Mouse (Mus musculus) liver, embryonic 12.5 days (tissue): ENCODE data around the gene Mapk8ip3. TPM values are rescaled to one million over a fixed set of nuclear protein-coding genes. Genes with fewer than 3 reads are reported as not detected.
"Not testable (repeated sequence)": the region's sequence is repeated elsewhere in the genome, so short reads cannot be mapped to it uniquely, and the experiment has no call there.

ENCODE experiments used
- ATAC-seq: fragments of 200-750 bp; cut with Nextera tagmentation; 2 replicates; pipeline ENCODE4 v1.8.0; 2017; ENCODE audit warnings: moderate number of reproducible peaks, mild to moderate bottlenecking, moderate library complexity
- H3K27ac ChIP-seq: fragments of 300-500 bp; sonication (generic); 2 replicates; pipeline ENCODE4 v1.5.1; 2016; ENCODE audit warnings: mild to moderate bottlenecking
- H3K27me3 ChIP-seq: fragments of 300-500 bp; sonication (generic); replicated peaks from 2 replicates; pipeline ENCODE4 v1.6.1; 2016; ENCODE audit warnings: mild to moderate bottlenecking, moderate library complexity
- H3K36me3 ChIP-seq: fragments of 300-500 bp; sonication (generic); 2 replicates; pipeline ENCODE4 v1.6.1; 2016; ENCODE audit warnings: mild to moderate bottlenecking, moderate library complexity
- H3K4me1 ChIP-seq: fragments of 300-500 bp; sonication (generic); 2 replicates; pipeline ENCODE4 v1.6.1; 2016
- H3K4me2 ChIP-seq: fragments of 300-500 bp; sonication (generic); 2 replicates; pipeline ENCODE4 v1.6.1; 2016; ENCODE audit warnings: mild to moderate bottlenecking, moderate library complexity
- H3K4me3 ChIP-seq: fragments of 300-500 bp; sonication (generic); 2 replicates; pipeline ENCODE4 v1.5.1; 2016; ENCODE audit warnings: mild to moderate bottlenecking, moderate library complexity
- H3K9ac ChIP-seq: fragments of 300-500 bp; sonication (generic); 2 replicates; pipeline ENCODE4 v1.6.1; 2016; ENCODE audit warnings: mild to moderate bottlenecking, moderate library complexity
- H3K9me3 ChIP-seq: fragments of 300-500 bp; sonication (generic); replicated peaks from 2 replicates; pipeline ENCODE4 v1.6.1; 2016; ENCODE audit warnings: mild to moderate bottlenecking, moderate library complexity
- WGBS: fragments of 180-500 bp; shearing (Covaris S2); methylation state at CpG from one replicate; pipeline ENCODE4 v1.1.7; 2016; ENCODE audit not compliant: insufficient replicate concordance; 5-methylcytosine and 5-hydroxymethylcytosine counted together
- polyA plus RNA-seq: library from polyadenylated mRNA; unstranded; fragments of >200 nt; fragmentation: Nextera tagmentation; extraction: Ambion mirVana; gene quantifications from 2 replicates; pipeline ENCODE4 v1.2.1, GENCODE M21; 2016

The Mapk8ip3 gene
- 15.6 and 15.8 TPM in 2 replicates for polyA plus RNA-seq

GRCm38 (mm10) chr17:24936259-24937237 lies at the start of gene Mapk8ip3:
Gene Mapk8ip3 (minus strand): TSS chr17:24936977.
- peaks cover 46% of the 10 kb centered on the region for H3K4me1 ChIP-seq
- ATAC-seq = peak; percentile 97
- no peaks in the 10 kb centered on the region for H3K27me3 ChIP-seq
- peak within 1 kb of the TSS; percentile 82 for H3K9ac ChIP-seq
- H3K9me3 ChIP-seq = no peaks in the 10 kb centered on the region
- under 1% methylated on average over 78 of the region's 78 CpGs for WGBS
- peak within 1 kb of the TSS; percentile 84 for H3K27ac ChIP-seq
- peak within 1 kb of the TSS; percentile 85 for H3K4me2 ChIP-seq
- H3K4me3 ChIP-seq = peak within 1 kb of the TSS; percentile 77
- peaks cover 35% of the 10 kb centered on the region for H3K36me3 ChIP-seq

- peaks cover 56% of the 10 kb centered on the region for H3K36me3 ChIP-seq
- peak overlapping the region; percentile 92 for H3K4me2 ChIP-seq
- H3K4me1 ChIP-seq = peaks cover 38% of the 10 kb centered on the region
- WGBS = 12% methylated on average over 21 of the region's 21 CpGs
- peak; percentile 28 for ATAC-seq
- no peaks in the 10 kb centered on the region for H3K27me3 ChIP-seq
- peak overlapping the region; percentile 49 for H3K9ac ChIP-seq
- H3K9me3 ChIP-seq = no peaks in the 10 kb centered on the region
- 0 out of 2 replicates have a peak overlapping the region, but pooled peaks have one; percentile 15 for H3K27ac ChIP-seq
- H3K4me3 ChIP-seq = peak overlapping the region; percentile 85
Observed at GRCm38 (mm10) chr17:24960852-24961715, 24.3 kb upstream of the Mapk8ip3 start.

- peaks cover 56% of the 10 kb centered on the region for H3K36me3 ChIP-seq
- peak; percentile 100 for ATAC-seq
- H3K9ac ChIP-seq = peak within 1 kb of the TSS; percentile 94
- WGBS = under 1% methylated on average over 58 of the region's 59 CpGs
- peak within 1 kb of the TSS; percentile 87 for H3K27ac ChIP-seq
- H3K4me3 ChIP-seq = peak within 1 kb of the TSS; percentile 85
- H3K27me3 ChIP-seq = no peaks in the 10 kb centered on the region
- peak within 1 kb of the TSS; percentile 92 for H3K4me2 ChIP-seq
- no peaks in the 10 kb centered on the region for H3K9me3 ChIP-seq
- H3K4me1 ChIP-seq = peaks cover 43% of the 10 kb centered on the region
Observed at GRCm38 (mm10) chr17:24960135-24960851, 23.5 kb upstream of the Mapk8ip3 start, which contains the start of gene Jpt2. Gene Jpt2 (minus strand): TSS chr17:24960689.

GRCm38 (mm10) chr17:24959371-24959770 lies 22.6 kb upstream of the Mapk8ip3 start:
- ATAC-seq = no peak
- no peaks in the 10 kb centered on the region for H3K27me3 ChIP-seq
- no peaks in the 10 kb centered on the region for H3K9me3 ChIP-seq
- peaks cover 52% of the 10 kb centered on the region for H3K4me1 ChIP-seq
- H3K9ac ChIP-seq = peak overlapping the region; percentile 94
- WGBS = 56% methylated on average over 8 of the region's 8 CpGs
- peak overlapping the region; percentile 92 for H3K4me2 ChIP-seq
- H3K4me3 ChIP-seq = peak overlapping the region; percentile 85
- H3K27ac ChIP-seq = peak overlapping the region; percentile 87; the same call in 1 of the 2 replicates
- H3K36me3 ChIP-seq = peaks cover 56% of the 10 kb centered on the region

- Histone ChIP-seq H3K27ac (peak overlapping the region; percentile 42; the same call in 1 of the 2 replicates), H3K4me3 (no peak overlapping the region), H3K9ac (no peak overlapping the region), H3K9me3 (no peaks in the 10 kb centered on the region), H3K4me2 (no peak overlapping the region), H3K36me3 (peaks cover 89% of the 10 kb centered on the region), H3K27me3 (no peaks in the 10 kb centered on the region), H3K4me1 (peaks cover 57% of the 10 kb centered on the region)
- no peak for ATAC-seq
- 91% methylated on average over 2 of the region's 2 CpGs for WGBS
Observed at GRCm38 (mm10) chr17:24953291-24953690, 16.5 kb upstream of the Mapk8ip3 start.

- Histone ChIP-seq H3K36me3 (peaks cover 99% of the 10 kb centered on the region), H3K4me2 (no peak overlapping the region), H3K27ac (0 out of 2 replicates have a peak overlapping the region, but pooled peaks have one; percentile 46), H3K27me3 (no peaks in the 10 kb centered on the region), H3K4me3 (no peak overlapping the region), H3K9me3 (no peaks in the 10 kb centered on the region), H3K9ac (no peak overlapping the region), H3K4me1 (peaks cover 51% of the 10 kb centered on the region)
- ATAC-seq = peak; percentile 66; the same call in 1 of the 2 replicates
- WGBS = 72% methylated on average over 2 of the region's 2 CpGs
Observed at GRCm38 (mm10) chr17:24950671-24951070, 13.9 kb upstream of the Mapk8ip3 start.

GRCm38 (mm10) chr17:24948204-24948603 lies 11.4 kb upstream of the Mapk8ip3 start:
- WGBS = 90% methylated on average over 5 of the region's 5 CpGs
- H3K9me3 ChIP-seq = no peaks in the 10 kb centered on the region
- H3K27me3 ChIP-seq = no peaks in the 10 kb centered on the region
- no peak overlapping the region for H3K4me3 ChIP-seq
- H3K4me1 ChIP-seq = peaks cover 32% of the 10 kb centered on the region
- ATAC-seq = no peak
- no peak overlapping the region for H3K4me2 ChIP-seq
- H3K9ac ChIP-seq = no peak overlapping the region
- H3K27ac ChIP-seq = no peak overlapping the region
- peaks cover 99% of the 10 kb centered on the region for H3K36me3 ChIP-seq

- H3K36me3 ChIP-seq = peaks cover 72% of the 10 kb centered on the region
- not testable (repeated sequence) for H3K4me1 ChIP-seq, H3K27me3 ChIP-seq, H3K4me3 ChIP-seq, H3K4me2 ChIP-seq, H3K9ac ChIP-seq, H3K27ac ChIP-seq, ATAC-seq, H3K9me3 ChIP-seq
- 87% methylated on average over 1 of the region's 1 CpGs for WGBS
Observed at GRCm38 (mm10) chr17:24943589-24943988, 6.8 kb upstream of the Mapk8ip3 start.

- no peak overlapping the region for H3K9ac ChIP-seq
- H3K27ac ChIP-seq = no peak overlapping the region
- H3K4me3 ChIP-seq = no peak overlapping the region
- H3K27me3 ChIP-seq = no peaks in the 10 kb centered on the region
- H3K9me3 ChIP-seq = no peaks in the 10 kb centered on the region
- no peak for ATAC-seq
- peaks cover 67% of the 10 kb centered on the region for H3K36me3 ChIP-seq
- no peaks in the 10 kb centered on the region for H3K4me1 ChIP-seq
- no peak overlapping the region for H3K4me2 ChIP-seq
- 81% methylated on average over 7 of the region's 7 CpGs for WGBS
Observed at GRCm38 (mm10) chr17:24943036-24943435, 6.3 kb upstream of the Mapk8ip3 start.

- peaks cover 61% of the 10 kb centered on the region for H3K36me3 ChIP-seq
- not testable (repeated sequence) for H3K27ac ChIP-seq, H3K9me3 ChIP-seq, H3K9ac ChIP-seq, H3K4me2 ChIP-seq, H3K4me1 ChIP-seq, H3K27me3 ChIP-seq, H3K4me3 ChIP-seq
- peak; percentile 59; the same call in 1 of the 2 replicates for ATAC-seq
- WGBS = 28% methylated on average over 2 of the region's 2 CpGs
Observed at GRCm38 (mm10) chr17:24942453-24942852, 5.7 kb upstream of the Mapk8ip3 start.

- Histone ChIP-seq H3K4me1 (peaks cover 45% of the 10 kb centered on the region), H3K9ac (peak overlapping the region; percentile 82), H3K4me2 (peak overlapping the region; percentile 85), H3K27ac (peak overlapping the region; percentile 84), H3K4me3 (peak overlapping the region; percentile 77), H3K27me3 (no peaks in the 10 kb centered on the region), H3K36me3 (peaks cover 34% of the 10 kb centered on the region), H3K9me3 (no peaks in the 10 kb centered on the region)
- WGBS = 49% methylated on average over 6 of the region's 6 CpGs
- no peak for ATAC-seq
Observed at GRCm38 (mm10) chr17:24937266-24937665, 489 bp upstream of the Mapk8ip3 start.
